Mouse (Mus musculus) urinary bladder, adult 2 months (tissue): ENCODE data around the gene Gm5798. TPM values are rescaled to one million over a fixed set of nuclear protein-coding genes. Genes with fewer than 3 reads are reported as not detected.
"Not testable (repeated sequence)": the region's sequence is repeated elsewhere in the genome, so short reads cannot be mapped to it uniquely, and the experiment has no call there.

Experiments
- DNase-seq: peaks from one replicate; pipeline ENCODE4 v3.0.0; 2022; ENCODE audit warnings: low spot score
- polyA plus RNA-seq: library from polyadenylated mRNA; depleted of rRNA; stranded (reverse); fragments of >200 nt; gene quantifications from 2 replicates; pipeline ENCODE4 v1.2.3, GENCODE M21; 2012; rRNA removed

Gene Gm5798
- not detected in 2 replicates for polyA plus RNA-seq

GRCm38 (mm10) chr14:41348309-41348708 lies at the start of gene Gm5798:
Gm5798 (plus strand) TSS chr14:41348609.
- DNase-seq, result not testable (repeated sequence)

- DNase-seq, result not testable (repeated sequence)
These were observed 37.9 kb downstream of the Gm5798 start, which contains the start of gene Gm7945 for GRCm38 (mm10) chr14:41386279-41386678. Gm7945 (minus strand) TSS chr14:41386379.

Other genes starting within 250 kb of the Gm5798 start
- gene Mat1a, start 243.6 kb upstream of the Gm5798 start, polyA plus RNA-seq, result not detected in 2 replicates
- not detected in 2 replicates for gene Sftpa1, start 216.8 kb upstream of the Gm5798 start, polyA plus RNA-seq
- gene Mbl1, start 197.2 kb upstream of the Gm5798 start, polyA plus RNA-seq, result not detected in 2 replicates
- gene Sftpd, start 163.5 kb upstream of the Gm5798 start, polyA plus RNA-seq, result not detected in 2 replicates
- not detected in 2 replicates for gene Gm2832, start 69.8 kb upstream of the Gm5798 start, polyA plus RNA-seq
- not detected in 2 replicates for gene Gm7945, start 37.8 kb downstream of the Gm5798 start, polyA plus RNA-seq
- gene Gm6482, start 59.7 kb downstream of the Gm5798 start, polyA plus RNA-seq, result not detected in 2 replicates
- gene Gm7954, start 104.9 kb downstream of the Gm5798 start, polyA plus RNA-seq, result not detected in 2 replicates
- gene Gm3486, start 140.9 kb downstream of the Gm5798 start, polyA plus RNA-seq, result not detected in 2 replicates
- not detected in 2 replicates for gene Gm7970, start 207.0 kb downstream of the Gm5798 start, polyA plus RNA-seq
- gene 1700049E17Rik2, start 224.6 kb downstream of the Gm5798 start, polyA plus RNA-seq, result not detected in 2 replicates